Mouse (Mus musculus) midbrain, embryonic 14.5 days (tissue): ENCODE results near the gene Rfc2. TPM values are rescaled to one million over a fixed set of nuclear protein-coding genes. Genes with fewer than 3 reads are reported as not detected.
A peak's percentile ranks its signal among the peaks of the same experiment; 100 is the strongest.

Experiments
- ATAC-seq: fragments of 200-750 bp; cut with Nextera tagmentation; 2 replicates; pipeline ENCODE4 v1.8.0; 2017; ENCODE audit warnings: moderate number of reproducible peaks, moderate library complexity; ENCODE audit not compliant: low FRiP score, low TSS enrichment
- DNase-seq: peaks from one replicate; pipeline ENCODE4 v3.0.0-alpha.2; 2015
- H3K27ac ChIP-seq: fragments of 300-500 bp; sonication (generic); replicated peaks from 2 replicates; pipeline ENCODE4 v1.5.1; 2014; ENCODE audit warnings: mild to moderate bottlenecking, low read depth, low read length, moderate library complexity
- H3K27me3 ChIP-seq: fragments of 300-500 bp; sonication (generic); 2 replicates; pipeline ENCODE4 v1.6.1; 2014; ENCODE audit warnings: low read length, control low read depth, mixed read lengths; ENCODE audit not compliant: control insufficient read depth, insufficient read depth
- H3K36me3 ChIP-seq: fragments of 300-500 bp; sonication (generic); 2 replicates; pipeline ENCODE4 v1.6.1; 2014; ENCODE audit warnings: low read length, control low read depth; ENCODE audit not compliant: control insufficient read depth, insufficient read depth
- H3K4me1 ChIP-seq: fragments of 300-500 bp; sonication (generic); 2 replicates; pipeline ENCODE4 v1.6.1; 2014; ENCODE audit warnings: mild to moderate bottlenecking, antibody characterized with exemption, low read length, control low read depth; ENCODE audit not compliant: control insufficient read depth, insufficient read depth
- H3K4me2 ChIP-seq: fragments of 300-500 bp; sonication (generic); 2 replicates; pipeline ENCODE4 v1.6.1; 2014; ENCODE audit warnings: mild to moderate bottlenecking, low read length, moderate library complexity
- H3K4me3 ChIP-seq: fragments of 300-500 bp; sonication (generic); replicated peaks from 2 replicates; pipeline ENCODE4 v1.5.1; 2014; ENCODE audit warnings: low read depth, low read length
- H3K9ac ChIP-seq: fragments of 300-500 bp; sonication (generic); replicated peaks from 2 replicates; pipeline ENCODE4 v1.6.1; 2014; ENCODE audit warnings: mild to moderate bottlenecking, low read length, moderate library complexity
- H3K9me3 ChIP-seq: fragments of 300-500 bp; sonication (generic); 2 replicates; pipeline ENCODE4 v1.6.1; 2016; ENCODE audit warnings: low read length, control low read depth, mixed read lengths; ENCODE audit not compliant: control insufficient read depth
- WGBS: fragments of 180-500 bp; shearing (Covaris S2); extraction: QIAGEN DNeasy Blood & Tissue Kit; methylation state at CpG from one replicate; pipeline ENCODE4 v1.1.7; 2014; 5-methylcytosine and 5-hydroxymethylcytosine counted together
- polyA plus RNA-seq: library from polyadenylated mRNA; unstranded; fragments of >200 nt; fragmentation: Nextera tagmentation; extraction: Ambion mirVana; gene quantifications from 2 replicates; pipeline ENCODE4 v1.2.1, GENCODE M21; 2014

The Rfc2 gene
- polyA plus RNA-seq, 1 experiment from 2014 or later, result 191 TPM

GRCm38 (mm10) chr5:134571730-134572507 lies 9.2 kb upstream of the Rfc2 start:
- WGBS, result 1% methylated on average over 23 of the region's 23 CpGs
- Histone ChIP-seq H3K9ac (peak overlapping the region; percentile 52), H3K9me3 (no peaks in the 10 kb centered on the region), H3K4me2 (peak overlapping the region; percentile 77), H3K36me3 (no peaks in the 10 kb centered on the region), H3K27ac (peak overlapping the region; percentile 77), H3K4me1 (peaks cover 7% of the 10 kb centered on the region), H3K4me3 (peak overlapping the region; percentile 46), H3K27me3 (no peaks in the 10 kb centered on the region)
- peak; percentile 89 for DNase-seq
- peak; percentile 58 for ATAC-seq

- no peaks in the 10 kb centered on the region for H3K27me3 ChIP-seq
- peaks cover 7% of the 10 kb centered on the region for H3K4me1 ChIP-seq
- no peak overlapping the region; the same call in 1 of the 2 replicates for H3K9ac ChIP-seq
- WGBS, result 47% methylated on average over 10 of the region's 10 CpGs
- ATAC-seq, result no peak
- peak; percentile 3 for DNase-seq
- no peaks in the 10 kb centered on the region for H3K9me3 ChIP-seq
- H3K36me3 ChIP-seq, result no peaks in the 10 kb centered on the region
- peak overlapping the region; percentile 77 for H3K4me2 ChIP-seq
- peak overlapping the region; percentile 46 for H3K4me3 ChIP-seq
- H3K27ac ChIP-seq, result peak overlapping the region; percentile 77
Measured at GRCm38 (mm10) chr5:134572508-134573214, 8.5 kb upstream of the Rfc2 start.

GRCm38 (mm10) chr5:134575833-134576232 lies 5.3 kb upstream of the Rfc2 start:
- H3K27me3 ChIP-seq, result no peaks in the 10 kb centered on the region
- H3K9ac ChIP-seq, result no peak overlapping the region
- 97% methylated on average over 5 of the region's 5 CpGs for WGBS
- H3K4me3 ChIP-seq, result no peak overlapping the region
- H3K4me2 ChIP-seq, result no peak overlapping the region
- ATAC-seq, result no peak
- peaks cover 7% of the 10 kb centered on the region for H3K4me1 ChIP-seq
- no peaks in the 10 kb centered on the region for H3K9me3 ChIP-seq
- no peak for DNase-seq
- no peak overlapping the region for H3K27ac ChIP-seq
- H3K36me3 ChIP-seq, result no peaks in the 10 kb centered on the region

GRCm38 (mm10) chr5:134576517-134577220 lies 4.5 kb upstream of the Rfc2 start:
- no peak for DNase-seq
- H3K4me3 ChIP-seq, result no peak overlapping the region

GRCm38 (mm10) chr5:134577534-134577933 lies 3.6 kb upstream of the Rfc2 start:
- ATAC-seq (no peak), DNase-seq (no peak)
- Histone ChIP-seq H3K9me3 (no peaks in the 10 kb centered on the region), H3K9ac (no peak overlapping the region), H3K27me3 (no peaks in the 10 kb centered on the region), H3K27ac (no peak overlapping the region), H3K4me1 (peaks cover 1% of the 10 kb centered on the region), H3K4me2 (no peak overlapping the region), H3K36me3 (no peaks in the 10 kb centered on the region), H3K4me3 (no peak overlapping the region)
- 90% methylated on average over 7 of the region's 7 CpGs for WGBS

More at GRCm38 (mm10) chr5:134576517-134577220, 4.5 kb upstream of the Rfc2 start:
- H3K9me3 ChIP-seq, result no peaks in the 10 kb centered on the region
- H3K27me3 ChIP-seq, result no peaks in the 10 kb centered on the region
- no peak overlapping the region for H3K9ac ChIP-seq
- WGBS, result 77% methylated on average over 14 of the region's 14 CpGs
- ATAC-seq, result no peak
- no peak overlapping the region for H3K4me2 ChIP-seq
- H3K4me1 ChIP-seq, result peaks cover 7% of the 10 kb centered on the region
- H3K27ac ChIP-seq, result no peak overlapping the region
- H3K36me3 ChIP-seq, result no peaks in the 10 kb centered on the region

- Histone ChIP-seq H3K4me2 (no peak overlapping the region), H3K9ac (no peak overlapping the region), H3K27ac (no peak overlapping the region), H3K4me1 (peaks cover 6% of the 10 kb centered on the region; the same call in 1 of the 2 replicates), H3K4me3 (no peak overlapping the region), H3K36me3 (no peaks in the 10 kb centered on the region), H3K27me3 (no peaks in the 10 kb centered on the region), H3K9me3 (no peaks in the 10 kb centered on the region)
- no peak for DNase-seq
- ATAC-seq, result no peak
- WGBS, result 54% methylated on average over 3 of the region's 3 CpGs
Measured at GRCm38 (mm10) chr5:134579135-134579534, 2.0 kb upstream of the Rfc2 start.

- H3K27ac ChIP-seq, result no peak overlapping the region
- ATAC-seq, result peak; percentile 92
- peak overlapping the region; percentile 58 for H3K9ac ChIP-seq
Measured at GRCm38 (mm10) chr5:134582221-134582907, 1.2 kb downstream of the Rfc2 start.

More at GRCm38 (mm10) chr5:134582221-134582907, 1.2 kb downstream of the Rfc2 start:
- H3K4me3 ChIP-seq, result peak overlapping the region; percentile 72
- peaks cover 6% of the 10 kb centered on the region; the same call in 1 of the 2 replicates for H3K4me1 ChIP-seq
- H3K4me2 ChIP-seq, result peak overlapping the region; percentile 76
- no peaks in the 10 kb centered on the region for H3K9me3 ChIP-seq
- WGBS, result 7% methylated on average over 30 of the region's 30 CpGs
- H3K27me3 ChIP-seq, result no peaks in the 10 kb centered on the region
- H3K36me3 ChIP-seq, result peaks cover 8% of the 10 kb centered on the region; the same call in 1 of the 2 replicates
- peak; percentile 99 for DNase-seq
